Mouse (Mus musculus) ES-E14 (cell line): ENCODE results near the gene Gfpt1. TPM values are rescaled to one million over a fixed set of nuclear protein-coding genes. Genes with fewer than 3 reads are reported as not detected.

Experiments
- DNase-seq: peaks from one replicate; pipeline ENCODE4 v3.0.0-alpha.2; 2013; ENCODE audit warnings: low read depth, low spot score
- H3K27ac ChIP-seq: 2 replicates; pipeline ENCODE4 v1.5.1; 2012; ENCODE audit warnings: low read depth, mild to moderate bottlenecking, low read length, moderate library complexity, mixed read lengths; ENCODE audit not compliant: poor library complexity, insufficient read depth, severe bottlenecking
- H3K36me3 ChIP-seq: 2 replicates; pipeline ENCODE4 v1.6.1; 2012; ENCODE audit warnings: mild to moderate bottlenecking, low read length, moderate library complexity, mixed read lengths; ENCODE audit not compliant: control insufficient read depth, poor library complexity, insufficient read depth, severe bottlenecking
- H3K4me1 ChIP-seq, 2 experiments: fragments of 150-350 bp in 1 of 2; sonication (generic) in 1 of 2; 2 replicates each; pipeline ENCODE4 v1.6.1; 2012; ENCODE audit warnings: low read length in 2 of 2, mild to moderate bottlenecking in 1 of 2, mixed read lengths in 1 of 2; ENCODE audit not compliant: control insufficient read depth in 2 of 2, insufficient read depth in 2 of 2, poor library complexity in 1 of 2
- H3K4me3 ChIP-seq, 2 experiments: fragments of 150-350 bp in 1 of 2; sonication (generic) in 1 of 2; 2 replicates each; pipeline ENCODE4 v1.5.1; 2012; ENCODE audit warnings: low read length in 2 of 2, low read depth in 1 of 2, mild to moderate bottlenecking in 1 of 2, mixed read lengths in 1 of 2; ENCODE audit not compliant: insufficient read depth in 1 of 2, poor library complexity in 1 of 2, severe bottlenecking in 1 of 2
- H3K9ac ChIP-seq: 2 replicates; pipeline ENCODE4 v1.6.1; 2012; ENCODE audit warnings: low read depth, mild to moderate bottlenecking, low read length, mixed read lengths; ENCODE audit not compliant: poor library complexity, insufficient read depth, severe bottlenecking
- H3K9me3 ChIP-seq: fragments of 150-350 bp; sonication (generic); 2 replicates; pipeline ENCODE4 v1.6.1; 2012; ENCODE audit warnings: low read depth, mild to moderate bottlenecking, low read length; ENCODE audit not compliant: control insufficient read depth, insufficient read depth
- CHD2 ChIP-seq: IDR thresholded peaks from 2 replicates; pipeline ENCODE4 v1.6.1; 2014; ENCODE audit warnings: mild to moderate bottlenecking, low read depth, low read length, inconsistent platforms
- HCFC1 ChIP-seq: IDR thresholded peaks from 2 replicates; pipeline ENCODE4 v1.6.1; 2012; ENCODE audit warnings: low read length, inconsistent platforms, borderline replicate concordance; ENCODE audit not compliant: insufficient read depth
- MAFK ChIP-seq: IDR thresholded peaks from 2 replicates; pipeline ENCODE4 v1.6.1; 2014; ENCODE audit warnings: mild to moderate bottlenecking, low read depth, low read length, inconsistent platforms; ENCODE audit not compliant: insufficient read depth
- ZC3H11A ChIP-seq: IDR thresholded peaks from 2 replicates; pipeline ENCODE4 v1.6.1; 2012; ENCODE audit warnings: low read depth, mild to moderate bottlenecking, inconsistent platforms, low read length, borderline replicate concordance
- ZNF384 ChIP-seq: IDR thresholded peaks from 2 replicates; pipeline ENCODE4 v1.6.1; 2012; ENCODE audit warnings: low read depth, low read length, inconsistent platforms
- in situ Hi-C, 2 experiments: fragments of 600-800 bp; cut with MboI; formaldehyde crosslinking; loops; one replicate each; pipeline ENCODE4 v1.15.1; 2025; ENCODE audit warnings: low sequenced_read_pairs in 2 of 2, inconsistent platforms in 1 of 2; ENCODE audit not compliant: unreplicated experiment in 2 of 2
- total RNA-seq: library from RNA; depleted of rRNA; stranded (reverse); fragments of 300-350 nt; gene quantifications from 2 replicates; pipeline ENCODE4 v1.2.3, GENCODE M21; 2012

Gene Gfpt1
- total RNA-seq, 1 experiment: 16.6 TPM

DNA sequence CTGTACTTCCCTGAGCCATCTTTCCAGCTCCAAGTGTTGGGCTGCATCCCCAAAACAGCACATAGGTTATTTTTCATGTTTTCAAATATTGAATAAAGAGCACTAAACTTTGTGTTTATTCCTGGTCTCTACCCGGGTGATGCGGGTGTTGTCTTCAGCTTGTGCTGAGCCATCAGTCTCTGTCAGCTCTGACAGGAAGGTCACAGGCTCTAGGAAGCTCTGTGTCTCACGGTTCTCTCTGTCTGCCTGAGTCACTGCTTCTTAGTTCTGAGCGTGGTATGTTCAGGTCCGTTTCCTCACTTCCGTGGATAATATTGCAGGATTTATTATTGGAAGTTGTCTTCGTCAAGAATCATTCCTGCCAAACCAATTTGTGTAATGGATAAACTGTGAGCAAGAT is 79.3 kb downstream of the Gfpt1 start:
- no peaks in the 10 kb centered on the region for H3K36me3 ChIP-seq
- TF ChIP-seq HCFC1 (no peak), ZNF384 (no peak), ZC3H11A (no peak), MAFK (no peak), CHD2 (no peak)
- DNase-seq: no peak
- H3K4me3 ChIP-seq: no peak overlapping the region
- no peak overlapping the region for H3K27ac ChIP-seq
- H3K4me1 ChIP-seq: peaks cover 2 to 5% of the 10 kb centered on the region in 2 experiments; a peak in 2 of 4 replicates
- in situ Hi-C loops: loop anchor here (25.0 kb wide), 1 partner anchor 190 kb away; no protein-coding TSS in a partner anchor
- H3K9ac ChIP-seq: no peak overlapping the region
- no peaks in the 10 kb centered on the region for H3K9me3 ChIP-seq

GRCm38 (mm10) chr6:87123406-87123805 is 80.8 kb downstream of the Gfpt1 start:
- no peak for DNase-seq
- Histone ChIP-seq H3K4me3 (no peak overlapping the region), H3K4me1 (peaks cover 2 to 5% of the 10 kb centered on the region in 2 experiments; a peak in 2 of 4 replicates), H3K9ac (no peak overlapping the region), H3K9me3 (no peaks in the 10 kb centered on the region), H3K27ac (no peak overlapping the region), H3K36me3 (no peaks in the 10 kb centered on the region)
- in situ Hi-C loops: loop anchor here (25.0 kb wide), 1 partner anchor 189 kb away; no protein-coding TSS in a partner anchor
- TF ChIP-seq MAFK: no peak

DNA sequence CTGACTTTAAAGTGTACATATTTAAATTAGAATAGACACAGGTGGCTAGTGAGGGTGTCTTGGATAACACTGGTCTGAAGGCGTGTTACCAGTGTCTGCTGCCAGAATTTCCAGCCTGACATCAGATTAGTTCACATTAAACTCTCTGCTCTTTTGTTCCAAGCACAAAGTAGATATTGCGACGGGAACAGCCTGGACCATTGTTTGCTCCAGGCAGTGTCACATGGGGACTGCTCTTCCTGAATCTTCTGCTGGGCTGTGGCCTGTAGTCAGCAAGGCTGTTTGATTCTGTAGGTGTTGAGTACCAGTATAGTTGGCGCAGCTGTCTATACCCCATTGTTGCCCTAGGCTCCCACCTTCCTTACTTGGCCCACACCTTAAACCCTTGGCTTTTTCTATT is 81.3 kb downstream of the Gfpt1 start:
- no peaks in the 10 kb centered on the region for H3K36me3 ChIP-seq
- no peak for TF ChIP-seq MAFK
- no peak for TF ChIP-seq CHD2
- TF ChIP-seq HCFC1: no peak
- no peak for TF ChIP-seq ZC3H11A
- TF ChIP-seq ZNF384: no peak
- no peak overlapping the region for H3K9ac ChIP-seq
- peaks cover 2 to 5% of the 10 kb centered on the region in 2 experiments; a peak in 2 of 4 replicates for H3K4me1 ChIP-seq
- in situ Hi-C loops: loop anchor here (25.0 kb wide), 1 partner anchor 188 kb away; no protein-coding TSS in a partner anchor
- H3K4me3 ChIP-seq: no peak overlapping the region
- no peak for DNase-seq
- no peak overlapping the region for H3K27ac ChIP-seq
- H3K9me3 ChIP-seq: no peaks in the 10 kb centered on the region

- no peak for DNase-seq
- H3K36me3 ChIP-seq: no peaks in the 10 kb centered on the region
- H3K9ac ChIP-seq: no peak overlapping the region
- no peak for TF ChIP-seq ZNF384
- TF ChIP-seq ZC3H11A: no peak
- TF ChIP-seq HCFC1: no peak
- no peak for TF ChIP-seq CHD2
- no peak for TF ChIP-seq MAFK
- no peaks in the 10 kb centered on the region for H3K9me3 ChIP-seq
- no peaks in the 10 kb centered on the region for H3K4me1 ChIP-seq
- H3K27ac ChIP-seq: no peak overlapping the region
- no peak overlapping the region for H3K4me3 ChIP-seq
- in situ Hi-C loops: no loop called here
Observed at GRCm38 (mm10) chr6:87127049-87127753, 84.6 kb downstream of the Gfpt1 start.

- Histone ChIP-seq H3K4me3 (no peak overlapping the region), H3K9me3 (no peaks in the 10 kb centered on the region), H3K9ac (no peak overlapping the region), H3K36me3 (no peaks in the 10 kb centered on the region), H3K27ac (no peak overlapping the region), H3K4me1 (no peaks in the 10 kb centered on the region)
- in situ Hi-C loops: no loop called here
- TF ChIP-seq CHD2 (no peak), ZC3H11A (no peak), MAFK (no peak), HCFC1 (no peak), ZNF384 (no peak)
- DNase-seq: no peak
Observed at GRCm38 (mm10) chr6:87129861-87130260, 87.2 kb downstream of the Gfpt1 start.
